Mouse (Mus musculus): ENCODE results near the gene Tmcc1.

DNA sequence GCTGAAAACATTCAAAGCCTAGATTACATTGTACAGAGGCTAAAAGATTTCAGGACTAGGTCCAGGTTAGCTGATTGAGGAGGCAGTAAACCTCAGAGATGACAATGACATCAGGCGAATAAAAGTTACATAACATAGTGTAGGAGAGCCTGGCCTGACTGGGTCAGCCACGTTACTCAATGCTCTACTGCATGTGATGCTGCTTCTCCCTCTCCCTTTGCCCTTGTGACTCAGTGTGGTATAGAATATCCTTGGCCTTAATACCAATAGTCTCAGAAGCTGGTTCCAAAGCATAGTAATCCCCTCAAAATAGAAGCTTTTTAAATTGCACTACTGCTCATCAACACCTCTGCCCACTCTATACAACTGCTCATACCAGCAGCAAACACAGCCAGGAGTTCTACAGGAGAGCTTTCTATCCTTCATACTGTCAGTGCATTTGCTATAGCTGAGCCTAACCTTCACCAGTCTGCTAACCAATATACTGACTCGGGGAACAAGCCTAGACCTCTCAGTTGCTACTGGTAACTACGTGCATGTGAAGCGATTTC lies 155.9 kb downstream of the Tmcc1 start:
- TF ChIP-seq GATA1 (IDR thresholded peaks at IDR 0.05; ENCODE audit: borderline replicate concordance, low read length) (no peak), FLI1 (IDR thresholded peaks at IDR 0.05; ENCODE audit: low read length) (no peak)
